ENCODE assay signal across 12 mouse cellular contexts in genomic region chr12:86647279-86647678, GRCm38 (mm10). TPM values are rescaled to one million over a fixed set of nuclear protein-coding genes. Genes with fewer than 3 reads are reported as not detected.
DNase-seq lines count a peak whose midpoint lies in the region; ATAC-seq and TF ChIP-seq lines count a peak whose summit lies in the region.
"Had no signal": no experiment of that assay in that cellular context is flagged by ENCODE, and none has a peak within 500 bp of the region (broad histone marks: within the 10 kb centered on the region; RNA-seq: fewer than 3 reads in every experiment).

No protein-coding gene starts in this region.

- 43% methylated on average over 9 of the region's 9 CpGs for WGBS in intestine, embryonic 15.5 days
- WGBS in intestine, postnatal 0 days, result 57% methylated on average over 9 of the region's 9 CpGs
- 21% methylated on average over 9 of the region's 9 CpGs for WGBS in forebrain, embryonic 12.5 days
- 36% methylated on average over 9 of the region's 9 CpGs for WGBS in neural tube, embryonic 15.5 days

- no peak overlapping the region for H3K4me2 ChIP-seq in intestine, embryonic 15.5 days (replicated peaks)
- no peak overlapping the region for H3K4me2 ChIP-seq in intestine, postnatal 0 days (replicated peaks; ENCODE audit: low read depth)
- peak overlapping the region; percentile 26; the same call in 1 of the 2 replicates for H3K4me2 ChIP-seq in forebrain, embryonic 12.5 days
- H3K4me2 ChIP-seq in neural tube, embryonic 15.5 days, result no peak overlapping the region
- H3K4me2 ChIP-seq: liver, embryonic 13.5 days had no signal

- H3K4me1 ChIP-seq in intestine, embryonic 15.5 days (replicated peaks), result 0 out of 2 replicates have a peak, but pooled peaks cover 5% of the 10 kb centered on the region
- H3K4me1 ChIP-seq in intestine, postnatal 0 days (replicated peaks; ENCODE audit: control insufficient read depth, insufficient read depth, low read length), result no peaks in the 10 kb centered on the region
- H3K4me1 ChIP-seq in forebrain, embryonic 12.5 days, result peaks cover 34% of the 10 kb centered on the region
- H3K4me1 ChIP-seq in neural tube, embryonic 15.5 days, result peaks cover 36% of the 10 kb centered on the region
- H3K4me1 ChIP-seq: liver, embryonic 13.5 days had no signal

- 0 out of 2 replicates have a peak overlapping the region, but pooled peaks have one; percentile 48 for H3K27ac ChIP-seq in intestine, embryonic 15.5 days
- no peak overlapping the region for H3K27ac ChIP-seq in intestine, postnatal 0 days (ENCODE audit: low read depth, low read length)
- peak overlapping the region; percentile 13; the same call in 1 of the 2 replicates for H3K27ac ChIP-seq in forebrain, embryonic 12.5 days
- H3K27ac ChIP-seq in neural tube, embryonic 15.5 days (replicated peaks), result peak overlapping the region; percentile 60
- H3K27ac ChIP-seq: liver, embryonic 13.5 days had no signal

- no peak overlapping the region for H3K4me3 ChIP-seq in intestine, embryonic 15.5 days (replicated peaks)
- no peak overlapping the region for H3K4me3 ChIP-seq in intestine, postnatal 0 days (ENCODE audit: low read depth, low read length)
- H3K4me3 ChIP-seq in forebrain, embryonic 12.5 days (replicated peaks), result no peak overlapping the region
- no peak overlapping the region for H3K4me3 ChIP-seq in neural tube, embryonic 15.5 days (replicated peaks)
- H3K4me3 ChIP-seq: liver, embryonic 13.5 days; megakaryocyte, embryonic 14.5 days had no signal

- DNase-seq in cerebellum, postnatal 14 days, result peak; percentile 50 to 67
- DNase-seq in ovary, postnatal 10 days (ENCODE audit: low spot score), result no peak
- DNase-seq: adrenal gland, postnatal 14 days; cerebellum, adult 9-10 months; liver, embryonic 13.5 days had no signal

- TF ChIP-seq CTCF in intestine, postnatal 0 days (IDR thresholded peaks at IDR 0.05; ENCODE audit: low read depth), result no peak

- H3K9ac ChIP-seq in intestine, embryonic 15.5 days, result no peak overlapping the region
- H3K9ac ChIP-seq in intestine, postnatal 0 days (ENCODE audit: low read depth, low read length), result no peak overlapping the region
- H3K9ac ChIP-seq in forebrain, embryonic 12.5 days, result no peak overlapping the region
- no peak overlapping the region for H3K9ac ChIP-seq in neural tube, embryonic 15.5 days (replicated peaks)
- H3K9ac ChIP-seq: liver, embryonic 13.5 days had no signal

- no peak for ATAC-seq in cerebellum, adult (ENCODE audit: insufficient number of reproducible peaks, low FRiP score, low TSS enrichment)
- ATAC-seq in intestine, embryonic 15.5 days, result no peak; the same call in 1 of the 2 replicates
- ATAC-seq in intestine, postnatal 0 days, result no peak
- ATAC-seq in forebrain, embryonic 12.5 days (ENCODE audit: low FRiP score), result peak; percentile 46; the same call in 1 of the 2 replicates
- no peak for ATAC-seq in neural tube, embryonic 15.5 days (ENCODE audit: low FRiP score)
- ATAC-seq in megakaryocyte-erythroid progenitor cell, adult 5-6 weeks (replicated peaks; ENCODE audit: low FRiP score, low TSS enrichment, poor library complexity, severe bottlenecking), result no peak

- H3K27me3 ChIP-seq in intestine, embryonic 15.5 days (replicated peaks), result no peaks in the 10 kb centered on the region
- no peaks in the 10 kb centered on the region for H3K27me3 ChIP-seq in intestine, postnatal 0 days (replicated peaks; ENCODE audit: control insufficient read depth, insufficient read depth, low read length)
- peaks cover 45% of the 10 kb centered on the region for H3K27me3 ChIP-seq in forebrain, embryonic 12.5 days
- H3K27me3 ChIP-seq in neural tube, embryonic 15.5 days (replicated peaks), result no peaks in the 10 kb centered on the region
- H3K27me3 ChIP-seq: liver, embryonic 13.5 days had no signal

- no peaks in the 10 kb centered on the region for H3K36me3 ChIP-seq in intestine, embryonic 15.5 days
- H3K36me3 ChIP-seq in intestine, postnatal 0 days (ENCODE audit: control insufficient read depth, insufficient read depth), result no peaks in the 10 kb centered on the region
- no peaks in the 10 kb centered on the region for H3K36me3 ChIP-seq in forebrain, embryonic 12.5 days (replicated peaks)
- H3K36me3 ChIP-seq in neural tube, embryonic 15.5 days, result no peaks in the 10 kb centered on the region
- H3K36me3 ChIP-seq: liver, embryonic 13.5 days had no signal

- no peaks in the 10 kb centered on the region for H3K9me3 ChIP-seq in intestine, embryonic 15.5 days
- H3K9me3 ChIP-seq in intestine, postnatal 0 days (ENCODE audit: control insufficient read depth), result no peaks in the 10 kb centered on the region
- no peaks in the 10 kb centered on the region for H3K9me3 ChIP-seq in forebrain, embryonic 12.5 days
- H3K9me3 ChIP-seq in neural tube, embryonic 15.5 days (replicated peaks), result no peaks in the 10 kb centered on the region
- H3K9me3 ChIP-seq: liver, embryonic 13.5 days had no signal

RNA-seq across cellular contexts. Expression of gene Vash1, which starts 31.2 kb away (rescaled TPM):
- polyA plus RNA-seq in intestine, embryonic 15.5 days (2015; fragmentation: Nextera tagmentation; extraction: Ambion mirVana), result 7.8 and 9.1 TPM in 2 replicates
- polyA plus RNA-seq in intestine, postnatal 0 days (2015; fragmentation: Nextera tagmentation; extraction: Ambion mirVana), result 4.1 and 5.4 TPM in 2 replicates
- 29.8 and 31.1 TPM in 2 replicates for polyA plus RNA-seq in forebrain, embryonic 12.5 days (2016; fragmentation: Nextera tagmentation; extraction: Ambion mirVana)
- polyA plus RNA-seq in neural tube, embryonic 15.5 days (2015; fragmentation: Nextera tagmentation; extraction: Ambion mirVana), result 25.7 and 28.2 TPM in 2 replicates
- total RNA-seq in megakaryocyte-erythroid progenitor cell, adult 5-6 weeks (2014; fragmentation: Nextera tagmentation), result 0.28 TPM in 1 of 2 replicates, not detected in the other
- total RNA-seq in megakaryocyte-erythroid progenitor cell, adult 5-6 weeks (2017), result not detected in 2 replicates
